Mouse (Mus musculus): Measurements from ENCODE around the gene Snrk. TPM values are rescaled to one million over a fixed set of nuclear protein-coding genes. Genes with fewer than 3 reads are reported as not detected.

The Snrk gene
- total RNA-seq (2023): 115 TPM

GRCm38 (mm10) chr9:122117112-122117616 lies at the start of gene Snrk:
Gene Snrk (plus strand): TSS chr9:122117266.

Other genes starting within 250 kb of the Snrk start
- 1.4 TPM for gene Ackr2, start 218.9 kb upstream of the Snrk start, total RNA-seq (2023)
- not detected for gene Cyp8b1, start 201.0 kb upstream of the Snrk start, total RNA-seq (2023)
- 0.18 TPM for gene Fam198a, start 166.3 kb upstream of the Snrk start, total RNA-seq (2023)
- gene Pomgnt2, start 120.2 kb upstream of the Snrk start, total RNA-seq (2023): 0.53 TPM
- gene Ano10, start 177.2 kb downstream of the Snrk start, total RNA-seq (2023): 30.0 TPM
- gene Abhd5, start 234.3 kb downstream of the Snrk start, total RNA-seq (2023): 19.0 TPM